Mouse (Mus musculus) brain, embryonic 14.5 days (tissue): ENCODE results near the gene Ten1.

Source experiments
- CTCF ChIP-seq: fragments of 200-500 bp; IDR thresholded peaks from 2 replicates; pipeline ENCODE4 v1.5.1; 2012; ENCODE audit warnings: inconsistent platforms, mild to moderate bottlenecking, moderate library complexity, borderline replicate concordance; ENCODE audit not compliant: insufficient read depth, insufficient read length; ENCODE audit errors: extremely low read depth
- POLR2A ChIP-seq: fragments of 200-500 bp; IDR thresholded peaks from 2 replicates; pipeline ENCODE4 v1.6.1; 2012; ENCODE audit warnings: mild to moderate bottlenecking, inconsistent platforms, borderline replicate concordance; ENCODE audit not compliant: poor library complexity, insufficient read depth, insufficient read length, severe bottlenecking; ENCODE audit errors: extremely low read depth

GRCm38 (mm10) chr11:116228699-116229098 lies 30.0 kb downstream of the Ten1 start:
- TF ChIP-seq CTCF (no peak), POLR2A (no peak)
